In genomic region chr10:29217451-29217850, GRCm38 (mm10) we compare ENCODE assay signal across 25 mouse cellular contexts. TPM values are rescaled to one million over a fixed set of nuclear protein-coding genes. Genes with fewer than 3 reads are reported as not detected.
A peak's percentile ranks its signal among the peaks of the same experiment; 100 is the strongest.
DNase-seq lines count a peak whose midpoint lies in the region; ATAC-seq and TF ChIP-seq lines count a peak whose summit lies in the region.
"Had no signal": no experiment of that assay in that cellular context is flagged by ENCODE, and none has a peak within 500 bp of the region (broad histone marks: within the 10 kb centered on the region; RNA-seq: fewer than 3 reads in every experiment).

No protein-coding gene starts in this region.

- H3K4me3 ChIP-seq in hindbrain, embryonic 11.5 days (ENCODE audit: low read depth, low read length) = no peak overlapping the region
- H3K4me3 ChIP-seq in hindbrain, postnatal 0 days (ENCODE audit: low read length) = no peak overlapping the region
- H3K4me3 ChIP-seq in midbrain, embryonic 12.5 days = no peak overlapping the region
- no peak overlapping the region for H3K4me3 ChIP-seq in midbrain, postnatal 0 days (ENCODE audit: low read depth, low read length)
- no peak overlapping the region for H3K4me3 ChIP-seq in forebrain, postnatal 0 days (ENCODE audit: low read depth, low read length)
- H3K4me3 ChIP-seq: heart, embryonic 10.5 days; limb, embryonic 12.5 days; liver, embryonic 12.5 days had no signal

- no peaks in the 10 kb centered on the region for H3K36me3 ChIP-seq in hindbrain, embryonic 11.5 days (ENCODE audit: control insufficient read depth, insufficient read depth, low read length)
- H3K36me3 ChIP-seq in hindbrain, postnatal 0 days (ENCODE audit: insufficient read depth, low read length) = peaks cover 5% of the 10 kb centered on the region; the same call in 1 of the 2 replicates
- peaks cover 10% of the 10 kb centered on the region for H3K36me3 ChIP-seq in midbrain, embryonic 12.5 days
- peaks cover 6% of the 10 kb centered on the region; the same call in 1 of the 2 replicates for H3K36me3 ChIP-seq in midbrain, postnatal 0 days (ENCODE audit: insufficient read depth, low read length)
- peaks cover 10% of the 10 kb centered on the region for H3K36me3 ChIP-seq in forebrain, postnatal 0 days (ENCODE audit: insufficient read depth)
- H3K36me3 ChIP-seq: heart, embryonic 10.5 days; limb, embryonic 12.5 days; liver, embryonic 12.5 days had no signal

- H3K4me2 ChIP-seq in hindbrain, embryonic 11.5 days (replicated peaks; ENCODE audit: low read depth, low read length) = no peak overlapping the region
- no peak overlapping the region for H3K4me2 ChIP-seq in hindbrain, postnatal 0 days (ENCODE audit: low read depth, low read length)
- H3K4me2 ChIP-seq in midbrain, embryonic 12.5 days (replicated peaks) = no peak overlapping the region
- no peak overlapping the region for H3K4me2 ChIP-seq in midbrain, postnatal 0 days (ENCODE audit: low read depth, low read length, poor library complexity, severe bottlenecking)
- no peak overlapping the region for H3K4me2 ChIP-seq in forebrain, postnatal 0 days (ENCODE audit: low read depth)
- H3K4me2 ChIP-seq: limb, embryonic 12.5 days; liver, embryonic 12.5 days had no signal

- peak; percentile 63; the same call in 1 of the 2 replicates for ATAC-seq in hindbrain, embryonic 11.5 days (ENCODE audit: low FRiP score)
- ATAC-seq in hindbrain, postnatal 0 days = no peak
- ATAC-seq in midbrain, embryonic 12.5 days (ENCODE audit: low FRiP score, low read depth) = peak; percentile 61
- no peak for ATAC-seq in midbrain, postnatal 0 days (ENCODE audit: low FRiP score)
- ATAC-seq in forebrain, postnatal 0 days = peak; percentile 58; the same call in 1 of the 2 replicates
- ATAC-seq: CD4-positive, CD25-positive, alpha-beta regulatory T cell, adult 4 months; intestine, embryonic 16.5 days; liver, embryonic 12.5 days had no signal

- WGBS in hindbrain, embryonic 11.5 days = 59% methylated on average over 2 of the region's 2 CpGs
- 68% methylated on average over 2 of the region's 2 CpGs for WGBS in hindbrain, postnatal 0 days
- 38% methylated on average over 2 of the region's 2 CpGs for WGBS in midbrain, embryonic 12.5 days
- WGBS in midbrain, postnatal 0 days = 27% methylated on average over 2 of the region's 2 CpGs
- 54% methylated on average over 2 of the region's 2 CpGs for WGBS in forebrain, postnatal 0 days

- no peak overlapping the region for H3K9ac ChIP-seq in hindbrain, embryonic 11.5 days (ENCODE audit: low read depth, low read length)
- no peak overlapping the region for H3K9ac ChIP-seq in hindbrain, postnatal 0 days (replicated peaks; ENCODE audit: low read length)
- H3K9ac ChIP-seq in midbrain, embryonic 12.5 days (replicated peaks) = no peak overlapping the region
- no peak overlapping the region for H3K9ac ChIP-seq in midbrain, postnatal 0 days (replicated peaks; ENCODE audit: low read length, poor library complexity, severe bottlenecking)
- H3K9ac ChIP-seq in forebrain, postnatal 0 days = no peak overlapping the region
- H3K9ac ChIP-seq: limb, embryonic 12.5 days; liver, embryonic 12.5 days had no signal

- H3K27me3 ChIP-seq in hindbrain, embryonic 11.5 days (ENCODE audit: control insufficient read depth, insufficient read depth, low read length) = no peaks in the 10 kb centered on the region
- H3K27me3 ChIP-seq in hindbrain, postnatal 0 days (ENCODE audit: insufficient read depth, low read length) = no peaks in the 10 kb centered on the region
- no peaks in the 10 kb centered on the region for H3K27me3 ChIP-seq in midbrain, embryonic 12.5 days
- H3K27me3 ChIP-seq in midbrain, postnatal 0 days (ENCODE audit: insufficient read depth, low read length) = no peaks in the 10 kb centered on the region
- no peaks in the 10 kb centered on the region for H3K27me3 ChIP-seq in forebrain, postnatal 0 days (ENCODE audit: insufficient read depth, low read length)
- H3K27me3 ChIP-seq: limb, embryonic 12.5 days; liver, embryonic 12.5 days had no signal

- H3K27ac ChIP-seq in hindbrain, embryonic 11.5 days (ENCODE audit: low read depth, low read length) = no peak overlapping the region
- H3K27ac ChIP-seq in hindbrain, postnatal 0 days = no peak overlapping the region
- H3K27ac ChIP-seq in midbrain, embryonic 12.5 days (replicated peaks) = no peak overlapping the region
- H3K27ac ChIP-seq in midbrain, postnatal 0 days (ENCODE audit: low read depth, low read length) = no peak overlapping the region
- no peak overlapping the region for H3K27ac ChIP-seq in forebrain, postnatal 0 days (ENCODE audit: low read depth, low read length)
- H3K27ac ChIP-seq: heart, embryonic 10.5 days; limb, embryonic 12.5 days; liver, embryonic 12.5 days had no signal

- no peak for TF ChIP-seq CTCF in hindbrain, postnatal 0 days (IDR thresholded peaks at IDR 0.05; ENCODE audit: low read depth)
- TF ChIP-seq CTCF in midbrain, postnatal 0 days (IDR thresholded peaks at IDR 0.05) = no peak
- no peak for TF ChIP-seq CTCF in forebrain, postnatal 0 days (IDR thresholded peaks at IDR 0.05; ENCODE audit: low read depth)

- no peaks in the 10 kb centered on the region for H3K4me1 ChIP-seq in hindbrain, embryonic 11.5 days (replicated peaks; ENCODE audit: control insufficient read depth, insufficient read depth, low read length)
- no peaks in the 10 kb centered on the region for H3K4me1 ChIP-seq in hindbrain, postnatal 0 days (ENCODE audit: insufficient read depth, low read length)
- peaks cover 15% of the 10 kb centered on the region for H3K4me1 ChIP-seq in midbrain, embryonic 12.5 days
- no peaks in the 10 kb centered on the region for H3K4me1 ChIP-seq in midbrain, postnatal 0 days (ENCODE audit: insufficient read depth, low read length)
- H3K4me1 ChIP-seq in forebrain, postnatal 0 days (ENCODE audit: insufficient read depth) = 0 out of 2 replicates have a peak, but pooled peaks cover 3% of the 10 kb centered on the region
- H3K4me1 ChIP-seq: heart, embryonic 10.5 days; limb, embryonic 12.5 days; liver, embryonic 12.5 days had no signal

- DNase-seq in hindbrain, embryonic 11.5 days (ENCODE audit: low spot score) = no peak
- no peak for DNase-seq in hindbrain, postnatal 0 days (ENCODE audit: low spot score)
- DNase-seq in midbrain, postnatal 0 days (ENCODE audit: low spot score) = no peak
- no peak for DNase-seq in forebrain, postnatal 0 days
- no peak for DNase-seq in heart, adult 9 months (ENCODE audit: low spot score in 2 of 2)
- DNase-seq in adrenal gland, postnatal 25 days = no peak
- DNase-seq: cerebellum, adult 11-12 months; cerebellum, postnatal 10 days; heart, postnatal 4 days; kidney, adult 9 months; kidney, postnatal 14 days; layer of hippocampus, postnatal 36 days; lung, adult 18-20 months; lung, postnatal 10 days had no signal

- no peaks in the 10 kb centered on the region for H3K9me3 ChIP-seq in hindbrain, embryonic 11.5 days (ENCODE audit: control insufficient read depth, low read length)
- no peaks in the 10 kb centered on the region for H3K9me3 ChIP-seq in hindbrain, postnatal 0 days (ENCODE audit: low read length)
- H3K9me3 ChIP-seq in midbrain, embryonic 12.5 days = no peaks in the 10 kb centered on the region
- H3K9me3 ChIP-seq in midbrain, postnatal 0 days (ENCODE audit: low read length) = no peaks in the 10 kb centered on the region
- no peaks in the 10 kb centered on the region for H3K9me3 ChIP-seq in forebrain, postnatal 0 days (ENCODE audit: low read length)
- H3K9me3 ChIP-seq: heart, embryonic 10.5 days; limb, embryonic 12.5 days; liver, embryonic 12.5 days had no signal

RNA-seq across cellular contexts. Expression of gene 9330159F19Rik, which starts 6.0 kb away (rescaled TPM):
- 10.6 and 11.8 TPM in 2 replicates for polyA plus RNA-seq in hindbrain, embryonic 11.5 days (2014; fragmentation: Nextera tagmentation; extraction: Ambion mirVana)
- 41.8 and 50.6 TPM in 2 replicates for total RNA-seq in hindbrain, postnatal 0 days (2014; rRNA removed)
- 14.2 and 14.7 TPM in 2 replicates for polyA plus RNA-seq in hindbrain, postnatal 0 days (2015; fragmentation: Nextera tagmentation; extraction: Ambion mirVana)
- 12.6 and 14.7 TPM in 2 replicates for polyA plus RNA-seq in midbrain, embryonic 12.5 days (2016; fragmentation: Nextera tagmentation; extraction: Ambion mirVana)
- 74.9 and 87.2 TPM in 2 replicates for total RNA-seq in midbrain, postnatal 0 days (2014; rRNA removed)
- 17.9 and 21.3 TPM in 2 replicates for polyA plus RNA-seq in midbrain, postnatal 0 days (2015; fragmentation: Nextera tagmentation; extraction: Ambion mirVana)
- total RNA-seq in forebrain, postnatal 0 days (2014; rRNA removed) = 88.2 and 98.6 TPM in 2 replicates
- polyA plus RNA-seq in forebrain, postnatal 0 days (2015; fragmentation: Nextera tagmentation; extraction: Ambion mirVana) = 17.4 and 23.8 TPM in 2 replicates
- total RNA-seq in adrenal gland, postnatal 25 days (2021) = 3.4 and 4.0 TPM in 2 replicates
- polyA plus RNA-seq: CD4-positive, CD25-positive, alpha-beta regulatory T cell, adult 4 months had no signal

RNA-seq across cellular contexts. Expression of gene Gm49353, which starts 18.7 kb away (rescaled TPM):
- 5.0 and 9.9 TPM in 2 replicates for polyA plus RNA-seq in hindbrain, embryonic 11.5 days (2014; fragmentation: Nextera tagmentation; extraction: Ambion mirVana)
- total RNA-seq in hindbrain, postnatal 0 days (2014; rRNA removed) = 2.2 and 11.2 TPM in 2 replicates
- 10.5 and 11.5 TPM in 2 replicates for polyA plus RNA-seq in hindbrain, postnatal 0 days (2015; fragmentation: Nextera tagmentation; extraction: Ambion mirVana)
- polyA plus RNA-seq in midbrain, embryonic 12.5 days (2016; fragmentation: Nextera tagmentation; extraction: Ambion mirVana) = 5.2 and 7.4 TPM in 2 replicates
- 14.9 and 20.6 TPM in 2 replicates for total RNA-seq in midbrain, postnatal 0 days (2014; rRNA removed)
- 11.7 and 15.0 TPM in 2 replicates for polyA plus RNA-seq in midbrain, postnatal 0 days (2015; fragmentation: Nextera tagmentation; extraction: Ambion mirVana)
- total RNA-seq in forebrain, postnatal 0 days (2014; rRNA removed) = 33.2 and 38.7 TPM in 2 replicates
- polyA plus RNA-seq in forebrain, postnatal 0 days (2015; fragmentation: Nextera tagmentation; extraction: Ambion mirVana) = 11.0 and 17.0 TPM in 2 replicates
- not detected in 2 replicates for total RNA-seq in adrenal gland, postnatal 25 days (2021)
- total RNA-seq: gastrocnemius, adult 18-20 months; heart, postnatal 4 days had no signal
- polyA plus RNA-seq: CD4-positive, CD25-positive, alpha-beta regulatory T cell, adult 4 months; embryonic facial prominence, embryonic 11.5 days; gonadal fat pad, adult 2 months; heart, embryonic 10.5 days; heart, embryonic 16.5 days; limb, embryonic 12.5 days; liver, embryonic 12.5 days; thymus, postnatal 0 days had no signal

Comparison
In these comparisons a context has a peak if more than half of its experiments do, and no peak if none do; other contexts are left out.
1. ATAC-seq: peak in hindbrain, embryonic 11.5 days (single experiment), midbrain, embryonic 12.5 days (single experiment) and forebrain, postnatal 0 days (single experiment); none in hindbrain, postnatal 0 days (single experiment) and midbrain, postnatal 0 days (single experiment).